Mouse (Mus musculus) lung, embryonic 16.5 days (tissue): ENCODE results near the gene 5430402E10Rik. TPM values are rescaled to one million over a fixed set of nuclear protein-coding genes. Genes with fewer than 3 reads are reported as not detected.
"Not testable (repeated sequence)": the region's sequence is repeated elsewhere in the genome, so short reads cannot be mapped to it uniquely, and the experiment has no call there.

Experiments used
- ATAC-seq: fragments of 200-750 bp; cut with Nextera tagmentation; 2 replicates; pipeline ENCODE4 v1.8.0; 2017; ENCODE audit warnings: low read depth, mild to moderate bottlenecking, moderate library complexity
- H3K27ac ChIP-seq: fragments of 300-500 bp; sonication (generic); 2 replicates; pipeline ENCODE4 v1.5.1; 2014; ENCODE audit warnings: mild to moderate bottlenecking, control low read depth, low read length
- H3K27me3 ChIP-seq: fragments of 300-500 bp; sonication (generic); 2 replicates; pipeline ENCODE4 v1.6.1; 2014; ENCODE audit warnings: low read depth, low read length, mixed read lengths; ENCODE audit not compliant: control insufficient read depth, insufficient read depth
- H3K36me3 ChIP-seq: fragments of 300-500 bp; sonication (generic); 2 replicates; pipeline ENCODE4 v1.6.1; 2014; ENCODE audit warnings: low read length; ENCODE audit not compliant: control insufficient read depth, insufficient read depth
- H3K4me1 ChIP-seq: fragments of 300-500 bp; sonication (generic); replicated peaks from 2 replicates; pipeline ENCODE4 v1.6.1; 2014; ENCODE audit warnings: low read length, mixed read lengths; ENCODE audit not compliant: control insufficient read depth, insufficient read depth
- H3K4me2 ChIP-seq: fragments of 300-500 bp; sonication (generic); 2 replicates; pipeline ENCODE4 v1.6.1; 2014; ENCODE audit warnings: low read depth, low read length, control low read depth
- H3K4me3 ChIP-seq: fragments of 300-500 bp; sonication (generic); 2 replicates; pipeline ENCODE4 v1.5.1; 2014; ENCODE audit warnings: mild to moderate bottlenecking, low read length, control low read depth
- H3K9ac ChIP-seq: fragments of 300-500 bp; sonication (generic); 2 replicates; pipeline ENCODE4 v1.6.1; 2014; ENCODE audit warnings: low read length, control low read depth
- H3K9me3 ChIP-seq: fragments of 300-500 bp; sonication (generic); 2 replicates; pipeline ENCODE4 v1.6.1; 2016; ENCODE audit warnings: low read length; ENCODE audit not compliant: control insufficient read depth
- WGBS: fragments of 180-500 bp; shearing (Covaris S2); extraction: QIAGEN DNeasy Blood & Tissue Kit; methylation state at CpG from one replicate; pipeline ENCODE4 v1.1.7; 2014; 5-methylcytosine and 5-hydroxymethylcytosine counted together
- polyA plus RNA-seq: library from polyadenylated mRNA; unstranded; fragments of >200 nt; fragmentation: Nextera tagmentation; extraction: Ambion mirVana; gene quantifications from 2 replicates; pipeline ENCODE4 v1.2.1, GENCODE M21; 2015

Gene 5430402E10Rik
- not detected in 2 replicates for polyA plus RNA-seq

GRCm38 (mm10) chrX:77924962-77925361, at the start of gene 5430402E10Rik:
Gene 5430402E10Rik (minus strand): TSS chrX:77925062.
- not testable (repeated sequence) for H3K36me3 ChIP-seq, H3K27ac ChIP-seq, H3K4me2 ChIP-seq, H3K9me3 ChIP-seq, ATAC-seq, H3K4me3 ChIP-seq, H3K4me1 ChIP-seq, H3K9ac ChIP-seq, H3K27me3 ChIP-seq
- 100% methylated on average over 1 of the region's 1 CpGs for WGBS

DNA sequence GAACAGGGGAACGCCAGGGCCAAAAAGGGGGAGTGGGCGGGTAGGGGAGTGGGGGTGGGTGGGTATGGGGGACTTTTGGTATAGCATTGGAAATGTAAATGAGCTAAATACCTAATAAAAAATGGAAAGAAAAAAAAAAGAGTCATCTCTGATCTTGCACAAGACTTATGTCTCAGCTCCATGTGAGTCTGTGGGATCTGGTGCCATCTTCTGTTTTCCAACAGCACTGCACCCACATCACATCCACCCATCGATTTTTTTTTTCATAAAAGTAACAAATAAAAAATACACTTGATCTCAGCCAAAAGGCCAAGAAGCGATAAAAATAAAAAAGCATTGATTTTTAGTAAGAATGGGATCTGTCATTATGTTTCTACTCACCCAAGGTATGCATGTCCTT, 44.8 kb downstream of the 5430402E10Rik start:
- ATAC-seq, H3K4me3 ChIP-seq, H3K9me3 ChIP-seq, H3K4me2 ChIP-seq, H3K27ac ChIP-seq, H3K9ac ChIP-seq, H3K27me3 ChIP-seq, H3K4me1 ChIP-seq, H3K36me3 ChIP-seq: not testable (repeated sequence)
- WGBS: 33% methylated on average over 2 of the region's 4 CpGs

Other genes starting within 250 kb of the 5430402E10Rik start
- 13.4 and 14.3 TPM in 2 replicates for gene Prkx, start 128.8 kb downstream of the 5430402E10Rik start, polyA plus RNA-seq
- not detected in 2 replicates for gene Pbsn, start 71.4 kb downstream of the 5430402E10Rik start, polyA plus RNA-seq
- not detected in 2 replicates for gene Gm14744, start 60.3 kb downstream of the 5430402E10Rik start, polyA plus RNA-seq
- not detected in 2 replicates for gene Obp1a, start 166.3 kb upstream of the 5430402E10Rik start, polyA plus RNA-seq
- gene Gm5938, start 200.4 kb upstream of the 5430402E10Rik start, polyA plus RNA-seq: not detected in 2 replicates